Mouse (Mus musculus): ENCODE data around the gene Iqschfp. TPM values are rescaled to one million over a fixed set of nuclear protein-coding genes. Genes with fewer than 3 reads are reported as not detected.

Gene Iqschfp
- polyA plus RNA-seq, 2 experiments from 2014 or later: not detected

DNA sequence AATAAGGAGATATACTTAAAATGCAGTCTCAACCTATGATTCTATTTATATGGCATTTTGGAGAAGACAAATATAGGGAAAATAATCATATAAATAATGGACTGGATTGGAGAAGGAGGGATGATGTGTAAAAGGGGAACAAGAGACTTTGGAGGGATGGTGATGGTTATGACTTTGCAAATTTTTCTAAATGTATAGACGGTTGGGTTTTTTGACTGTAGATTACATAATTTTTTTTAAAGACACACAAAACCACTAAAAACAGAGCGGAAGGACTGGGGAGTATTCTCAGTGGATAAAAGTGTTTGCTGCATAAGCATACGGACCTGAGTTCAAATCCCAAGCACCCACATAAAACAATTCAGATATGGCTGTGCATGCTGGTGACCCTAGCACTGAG is 329.4 kb downstream of the Iqschfp start:
- ATAC-seq: no peak

GRCm38 (mm10) chr3:68239887-68240286 is 347.9 kb downstream of the Iqschfp start:
- ATAC-seq: no peak

- no peak for ATAC-seq
These were observed 351.2 kb downstream of the Iqschfp start for GRCm38 (mm10) chr3:68243239-68243638.

DNA sequence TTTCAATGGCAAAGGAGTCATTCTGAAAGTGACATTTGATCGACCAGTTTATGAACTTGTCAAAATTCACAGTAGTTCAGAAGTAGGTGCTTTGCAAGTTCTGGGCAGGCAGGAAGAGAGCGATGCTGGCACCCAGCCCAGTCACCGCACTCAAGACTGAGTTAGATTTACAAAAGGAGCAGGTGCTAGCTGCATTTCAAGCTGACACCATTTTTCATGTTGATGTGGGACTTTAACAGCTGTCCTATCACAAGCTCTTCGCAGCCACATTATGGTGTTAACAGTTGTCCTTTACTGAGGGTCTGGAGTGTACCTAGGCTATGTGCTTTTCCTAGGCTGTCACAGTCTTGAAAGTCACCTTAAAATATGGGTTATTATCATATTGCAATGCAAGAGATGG is 354.1 kb downstream of the Iqschfp start:
- no peak for ATAC-seq

DNA sequence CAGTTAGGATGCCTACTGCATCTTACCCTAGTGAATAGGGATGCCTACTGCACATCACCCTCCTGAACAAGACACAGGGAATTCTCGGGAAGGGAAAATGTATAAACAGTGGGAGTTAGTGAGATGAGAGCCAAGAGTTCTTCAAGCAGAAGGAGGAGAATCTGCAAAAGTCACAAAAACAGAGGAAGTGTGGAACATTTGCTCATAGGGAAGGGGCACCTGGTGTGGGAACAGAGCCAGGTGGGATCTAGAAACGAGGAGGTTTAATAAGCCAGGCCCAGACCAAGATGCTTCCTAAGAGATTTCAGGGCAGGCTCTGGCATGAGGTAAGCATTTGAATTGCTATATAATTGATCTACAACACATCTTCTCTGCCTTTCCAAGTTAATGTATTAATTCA is 358.6 kb downstream of the Iqschfp start:
- no peak for ATAC-seq

DNA sequence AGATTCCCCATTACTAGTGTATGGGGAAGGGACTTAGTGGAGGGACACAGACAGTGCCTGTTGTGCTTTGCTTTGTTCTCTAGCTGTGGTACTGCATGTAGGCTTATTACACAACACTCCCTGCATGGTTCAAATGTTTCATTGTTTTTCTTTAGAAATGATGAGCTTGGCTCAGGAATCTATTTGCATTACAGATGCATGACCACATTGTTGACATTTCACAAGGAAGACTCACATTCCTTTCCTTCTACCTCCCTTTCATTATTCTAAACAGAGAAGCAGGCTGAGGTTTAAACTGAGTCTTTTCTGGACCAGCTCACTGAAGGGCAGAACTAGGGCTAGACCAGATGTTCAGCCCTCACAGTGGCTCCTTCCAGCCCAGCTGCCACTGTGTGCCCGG is 360.3 kb downstream of the Iqschfp start:
- ATAC-seq: no peak

DNA sequence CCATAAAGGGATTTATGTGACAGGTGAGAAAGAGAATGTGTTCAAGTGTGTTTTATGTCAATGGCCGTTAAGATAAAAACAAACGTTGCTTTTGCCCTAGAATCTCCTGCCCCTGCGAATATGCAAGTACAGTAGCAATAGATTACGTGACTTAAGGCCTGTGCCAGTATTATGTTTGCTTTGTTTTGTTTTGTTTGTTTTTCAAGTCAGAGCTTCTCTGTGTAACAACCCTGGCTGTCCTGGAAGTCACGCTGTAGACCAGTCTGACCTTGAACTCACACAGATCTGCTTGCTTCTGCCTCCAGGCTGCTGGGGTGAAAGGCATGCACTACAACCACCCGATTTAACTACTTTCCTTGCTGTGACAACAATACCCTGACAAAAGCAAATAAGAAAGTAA is 370.3 kb downstream of the Iqschfp start:
- ATAC-seq: no peak

GRCm38 (mm10) chr3:68267905-68268304 is 375.9 kb downstream of the Iqschfp start:
- ATAC-seq: no peak

- no peak for ATAC-seq
These were observed 377.2 kb downstream of the Iqschfp start for GRCm38 (mm10) chr3:68269251-68269650.

GRCm38 (mm10) chr3:68270246-68270645 is 378.2 kb downstream of the Iqschfp start:
- ATAC-seq: no peak

GRCm38 (mm10) chr3:68271457-68271856 is 379.4 kb downstream of the Iqschfp start:
- no peak for ATAC-seq

GRCm38 (mm10) chr3:68271881-68272280 is 379.8 kb downstream of the Iqschfp start:
- ATAC-seq: no peak

GRCm38 (mm10) chr3:68282844-68283594 is 391.0 kb downstream of the Iqschfp start:
- no peak for ATAC-seq

GRCm38 (mm10) chr3:68283595-68283991 is 391.6 kb downstream of the Iqschfp start:
- ATAC-seq: no peak

DNA sequence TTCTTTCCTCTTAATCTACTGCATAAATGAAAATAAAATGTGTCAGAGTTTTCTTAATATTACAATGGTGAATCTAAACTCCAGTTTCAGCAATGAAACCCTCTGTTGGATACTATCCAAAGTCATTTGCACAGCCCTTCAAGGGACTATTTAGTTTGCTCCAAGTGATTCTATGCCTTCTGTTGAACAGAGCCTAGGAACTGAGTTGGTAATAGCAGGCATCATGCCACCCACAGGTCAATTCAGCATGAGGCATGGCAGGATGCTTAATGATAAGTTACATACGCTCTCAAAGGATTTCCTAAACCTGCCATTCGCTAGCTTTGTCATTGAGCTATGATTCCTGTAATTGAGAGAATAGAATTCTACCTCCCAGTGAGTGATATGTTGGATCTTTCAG is 392.5 kb downstream of the Iqschfp start:
- ATAC-seq: no peak

DNA sequence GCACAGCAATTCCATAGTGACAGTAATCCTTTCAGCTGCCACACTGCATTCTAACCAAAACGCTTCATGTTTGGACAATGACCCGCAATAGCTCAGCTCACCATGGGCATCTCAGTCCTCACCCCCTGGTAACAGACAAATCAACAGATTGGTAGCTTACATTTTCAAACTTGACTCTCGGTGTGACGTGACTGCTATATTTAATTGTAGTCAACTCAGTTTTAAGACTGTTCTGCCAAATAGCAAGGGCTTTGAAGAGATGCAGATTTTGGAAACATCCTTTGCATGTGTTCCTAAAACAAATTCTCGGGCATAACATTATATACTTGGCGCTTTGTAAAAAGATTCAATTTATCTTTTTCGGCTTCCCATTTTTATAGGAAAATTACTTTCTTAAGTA is 404.7 kb downstream of the Iqschfp start:
- ATAC-seq: no peak

- ATAC-seq: no peak
These were observed 413.6 kb downstream of the Iqschfp start for GRCm38 (mm10) chr3:68305647-68306046.

- ATAC-seq: no peak
These were observed 414.7 kb downstream of the Iqschfp start for GRCm38 (mm10) chr3:68306726-68307125.

GRCm38 (mm10) chr3:68325575-68325974 is 433.5 kb downstream of the Iqschfp start:
- ATAC-seq: no peak

- no peak for ATAC-seq
These were observed 440.5 kb downstream of the Iqschfp start for GRCm38 (mm10) chr3:68332515-68332914.

- ATAC-seq: no peak
These were observed 443.5 kb downstream of the Iqschfp start for GRCm38 (mm10) chr3:68335501-68335900.

DNA sequence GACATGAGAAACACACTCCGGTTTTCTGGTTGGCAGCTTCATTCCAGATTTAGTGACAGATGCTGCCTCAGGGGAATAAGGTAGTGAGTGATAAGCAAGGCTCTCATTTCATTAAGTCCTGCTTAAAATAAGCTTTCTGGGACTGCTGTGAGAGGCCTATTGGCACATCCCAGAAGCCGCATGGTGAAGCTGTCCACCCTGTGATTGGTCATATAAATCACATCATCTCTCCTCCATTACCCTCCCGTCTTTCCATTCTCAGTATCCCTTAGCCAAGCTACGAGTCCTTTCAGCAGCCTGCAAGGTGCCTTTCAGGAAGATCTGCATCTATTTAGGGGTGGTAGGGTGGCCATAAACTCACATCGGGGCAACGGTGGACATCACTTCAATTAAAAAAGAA is 458.6 kb downstream of the Iqschfp start:
- ATAC-seq: no peak

- no peak for ATAC-seq
These were observed 459.4 kb downstream of the Iqschfp start for GRCm38 (mm10) chr3:68351461-68351860.

DNA sequence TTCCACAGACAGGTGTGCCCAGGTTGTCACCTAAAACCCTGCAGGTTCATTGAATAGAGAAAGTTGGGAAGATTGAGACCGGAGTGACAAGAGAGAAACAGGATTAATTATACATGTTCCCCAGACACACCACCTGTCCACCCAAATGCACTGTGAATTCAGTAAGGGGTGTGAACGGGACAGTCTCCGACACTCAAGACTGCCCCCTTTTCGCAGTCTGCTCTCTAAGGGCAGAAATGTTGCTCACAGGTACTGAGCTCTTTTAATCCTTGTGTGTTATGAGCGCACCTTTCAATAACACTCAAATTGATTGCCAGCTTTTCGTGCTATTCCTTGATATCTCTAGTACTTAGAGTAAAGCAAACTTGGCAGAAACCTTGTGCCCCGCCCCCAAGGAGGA is 460.9 kb downstream of the Iqschfp start:
- no peak for ATAC-seq

- ATAC-seq: no peak
These were observed 461.5 kb downstream of the Iqschfp start for GRCm38 (mm10) chr3:68353492-68353891.
